Mouse (Mus musculus): ENCODE measurements around the gene Limk2.

The Limk2 gene

GRCm38 (mm10) chr11:3373591-3374292 lies 35.2 kb downstream of the Limk2 start:
- peak; percentile 51 for DNase-seq (ENCODE audit: extremely low read depth, insufficient read length, low spot score)

- no peak for DNase-seq (ENCODE audit: extremely low read depth, insufficient read length, low spot score)
Observed at GRCm38 (mm10) chr11:3371599-3372295, 37.2 kb downstream of the Limk2 start.

DNA sequence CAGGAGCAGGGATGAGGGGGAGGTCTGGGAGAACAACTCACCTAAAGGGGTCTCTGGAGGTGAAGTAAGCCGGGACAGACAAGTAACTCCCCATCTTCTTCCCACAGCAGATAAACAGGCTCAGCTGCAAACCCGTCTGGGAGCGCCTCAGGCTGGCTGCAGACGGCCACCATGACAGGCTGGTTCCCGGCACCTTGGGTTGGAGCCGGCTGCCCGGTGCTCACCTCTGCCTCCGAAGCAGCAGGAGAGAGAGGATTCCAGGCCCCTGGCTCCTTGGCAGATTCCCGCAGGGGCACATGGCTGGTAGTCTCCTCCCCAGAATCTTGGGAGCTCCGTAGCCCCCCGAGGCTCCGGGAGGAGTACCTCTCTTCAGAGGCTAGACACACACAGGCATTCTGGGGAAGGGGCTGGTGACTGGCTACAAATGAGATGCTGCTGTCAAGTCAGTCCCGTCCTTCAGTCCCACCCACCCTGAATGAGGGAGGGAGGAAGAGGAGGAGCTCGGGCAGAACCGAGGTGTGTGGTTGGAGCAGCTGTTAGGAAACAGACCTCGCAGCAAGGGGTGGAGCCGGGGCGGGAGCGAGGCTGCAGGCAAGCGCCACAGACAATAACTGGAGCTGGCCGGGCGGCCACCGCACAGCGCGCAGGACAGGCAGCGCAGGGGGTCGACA lies 37.9 kb downstream of the Limk2 start:
- peak; percentile 83 for DNase-seq (ENCODE audit: extremely low read depth, insufficient read length, low spot score)

GRCm38 (mm10) chr11:3370162-3370561 lies 38.8 kb downstream of the Limk2 start:
- no peak for DNase-seq (ENCODE audit: extremely low read depth, insufficient read length, low spot score)

- no peak for DNase-seq (ENCODE audit: extremely low read depth, insufficient read length, low spot score)
Observed at GRCm38 (mm10) chr11:3369449-3369848, 39.5 kb downstream of the Limk2 start.

GRCm38 (mm10) chr11:3368983-3369382 lies 40.0 kb downstream of the Limk2 start:
- DNase-seq (ENCODE audit: extremely low read depth, insufficient read length, low spot score): no peak

DNA sequence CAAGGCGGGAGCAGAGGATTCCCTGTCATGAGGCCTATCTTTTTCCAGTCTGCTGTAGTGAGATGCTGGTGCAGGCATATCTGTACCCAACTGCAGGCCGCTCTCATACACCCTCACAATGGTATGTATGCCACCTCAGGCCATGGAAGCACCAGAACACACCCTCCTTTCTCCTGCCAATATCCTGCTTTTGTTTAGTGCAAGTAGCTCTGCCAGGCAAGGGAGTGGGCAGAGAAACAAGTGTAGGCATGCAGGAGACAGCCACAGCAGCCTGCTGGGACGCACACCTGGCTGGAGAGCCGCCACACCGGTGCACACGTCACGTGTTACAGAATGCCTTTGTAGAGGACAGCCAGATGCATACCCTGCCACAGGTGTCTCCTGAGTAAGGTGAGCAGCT lies 42.6 kb downstream of the Limk2 start:
- DNase-seq (ENCODE audit: extremely low read depth, insufficient read length, low spot score): no peak

DNA sequence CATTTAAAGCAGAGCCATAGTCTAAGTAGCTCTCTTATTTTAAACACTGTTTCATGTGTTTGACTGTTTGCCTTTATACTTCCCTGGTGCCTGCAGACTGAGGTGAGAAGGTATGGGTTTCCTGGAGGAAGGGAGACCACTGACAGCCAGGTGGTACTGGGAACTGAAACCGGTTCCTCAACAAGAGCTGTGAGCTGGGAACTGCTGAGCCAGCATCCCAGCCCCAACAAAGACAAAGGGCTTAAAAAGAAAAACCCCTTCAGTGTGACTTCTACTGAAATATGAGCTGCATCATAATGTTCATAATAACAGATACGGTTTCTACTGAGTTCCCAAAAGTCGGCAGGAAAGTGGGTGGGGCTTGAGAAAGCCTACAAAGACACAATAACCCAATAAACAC lies 46.1 kb downstream of the Limk2 start:
- DNase-seq (ENCODE audit: extremely low read depth, insufficient read length, low spot score): no peak

GRCm38 (mm10) chr11:3352990-3353585 lies 55.9 kb downstream of the Limk2 start:
- no peak for DNase-seq (ENCODE audit: extremely low read depth, insufficient read length, low spot score)

DNA sequence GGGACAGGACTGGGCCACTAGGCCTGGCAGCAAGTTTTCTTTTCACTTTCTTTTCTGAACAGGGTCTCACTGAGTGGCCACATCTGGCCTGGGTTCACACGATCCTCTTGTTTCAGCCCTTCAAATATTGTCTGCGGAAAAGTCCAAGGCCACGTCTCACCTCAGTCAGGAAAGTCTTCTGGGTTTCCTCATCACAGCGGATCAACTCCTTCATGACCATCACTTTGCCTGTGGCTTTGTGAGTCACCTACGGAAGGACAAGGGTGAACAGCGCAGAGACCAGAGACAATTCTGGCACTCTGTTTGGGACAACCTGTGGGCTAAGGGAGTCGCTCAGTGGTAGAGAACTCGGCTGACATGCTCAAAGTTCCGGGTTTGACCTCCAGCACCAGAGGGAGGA lies 56.9 kb downstream of the Limk2 start:
- no peak for DNase-seq (ENCODE audit: extremely low read depth, insufficient read length, low spot score)

GRCm38 (mm10) chr11:3349343-3349695 lies 59.7 kb downstream of the Limk2 start:
- no peak for DNase-seq (ENCODE audit: extremely low read depth, insufficient read length, low spot score)

GRCm38 (mm10) chr11:3348576-3349342 lies 60.2 kb downstream of the Limk2 start:
- DNase-seq (ENCODE audit: extremely low read depth, insufficient read length, low spot score): peak; percentile 77

- no peak for DNase-seq (ENCODE audit: extremely low read depth, insufficient read length, low spot score)
Observed at GRCm38 (mm10) chr11:3347835-3348195, 61.2 kb downstream of the Limk2 start.

GRCm38 (mm10) chr11:3347091-3347834 lies 61.7 kb downstream of the Limk2 start:
- DNase-seq (ENCODE audit: extremely low read depth, insufficient read length, low spot score): peak; percentile 40

GRCm38 (mm10) chr11:3346351-3346750 lies 62.6 kb downstream of the Limk2 start:
- DNase-seq (ENCODE audit: extremely low read depth, insufficient read length, low spot score): no peak

GRCm38 (mm10) chr11:3344916-3345315 lies 64.1 kb downstream of the Limk2 start:
- DNase-seq (ENCODE audit: extremely low read depth, insufficient read length, low spot score): no peak

DNA sequence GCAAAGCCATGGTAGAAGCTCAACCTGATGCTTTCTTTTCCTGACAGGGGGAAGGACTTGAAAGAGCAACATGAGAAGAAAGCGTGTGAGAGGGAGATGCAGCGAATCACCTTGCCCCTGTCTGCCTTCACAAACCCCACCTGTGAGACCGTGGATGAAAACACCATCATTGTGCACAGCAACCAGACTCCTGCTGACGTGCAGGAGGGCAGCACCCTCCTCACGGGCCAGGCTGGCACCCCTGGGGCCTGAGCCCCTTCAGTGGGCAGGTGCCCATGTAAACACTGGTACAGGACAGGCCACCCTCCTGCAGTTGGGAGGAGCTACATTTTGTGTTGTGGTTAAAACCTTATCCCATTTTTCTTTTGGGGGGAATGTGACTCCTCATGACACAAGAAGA lies 67.5 kb downstream of the Limk2 start:
- DNase-seq (ENCODE audit: extremely low read depth, insufficient read length, low spot score): no peak

GRCm38 (mm10) chr11:3337961-3338360 lies 71.0 kb downstream of the Limk2 start:
- no peak for DNase-seq (ENCODE audit: extremely low read depth, insufficient read length, low spot score)

GRCm38 (mm10) chr11:3337173-3337955 lies 71.6 kb downstream of the Limk2 start:
- DNase-seq (ENCODE audit: extremely low read depth, insufficient read length, low spot score): peak; percentile 50

All from 3134 (cell line).